Mouse (Mus musculus) 3T3-L1 (cell line): ENCODE measurements around the gene Fam174a.
A peak's percentile ranks its signal among the peaks of the same experiment; 100 is the strongest.

Source experiments
- DNase-seq: peaks from one replicate; pipeline ENCODE4 v3.0.0-alpha.2; 2015; ENCODE audit warnings: low read depth, low spot score

Gene Fam174a

DNA sequence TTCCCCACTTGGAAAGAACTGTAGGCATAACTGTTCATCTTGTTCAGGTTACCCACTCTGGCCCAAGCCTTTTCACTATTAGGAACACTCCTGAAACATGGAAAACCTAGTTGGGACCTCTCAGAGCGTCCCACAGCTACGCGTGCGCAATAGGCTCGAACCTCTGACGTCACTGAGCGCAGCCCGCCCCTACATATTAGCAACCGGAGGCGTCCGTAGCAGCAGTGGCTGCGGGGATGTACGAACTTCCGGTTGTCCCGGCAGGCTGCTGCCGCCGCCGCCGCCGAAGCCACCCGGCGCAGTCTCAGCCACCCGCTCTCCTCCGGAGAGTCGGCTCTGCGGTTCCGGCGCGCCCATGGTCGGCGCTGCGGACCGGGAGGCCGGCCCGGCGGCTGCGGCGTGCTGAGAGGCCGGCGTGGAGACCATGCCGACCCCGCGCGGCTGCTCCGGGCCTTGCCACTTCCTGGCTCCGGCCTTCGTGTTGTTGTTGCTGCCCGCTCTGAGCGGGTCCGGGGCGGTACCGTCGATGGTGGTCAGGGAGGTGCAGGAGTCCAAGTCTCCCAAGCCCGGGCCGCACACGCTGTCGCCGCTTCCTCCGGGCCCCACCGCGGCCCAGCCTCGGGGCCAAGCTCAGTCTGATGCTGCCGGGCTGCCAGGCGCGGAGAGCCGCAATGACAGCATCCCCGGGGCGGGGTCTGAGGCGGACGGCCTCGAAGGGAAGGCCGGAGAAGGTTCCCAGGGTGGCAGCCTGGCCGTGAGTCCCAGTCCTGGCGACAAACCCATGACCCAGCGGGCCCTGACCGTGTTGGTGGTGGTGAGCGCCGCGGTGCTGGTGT is at the start of gene Fam174a:
Gene Fam174a, plus strand, starts transcription at position 231 of the 836 bp plus-strand sequence.
- DNase-seq = peak; percentile 94

DNA sequence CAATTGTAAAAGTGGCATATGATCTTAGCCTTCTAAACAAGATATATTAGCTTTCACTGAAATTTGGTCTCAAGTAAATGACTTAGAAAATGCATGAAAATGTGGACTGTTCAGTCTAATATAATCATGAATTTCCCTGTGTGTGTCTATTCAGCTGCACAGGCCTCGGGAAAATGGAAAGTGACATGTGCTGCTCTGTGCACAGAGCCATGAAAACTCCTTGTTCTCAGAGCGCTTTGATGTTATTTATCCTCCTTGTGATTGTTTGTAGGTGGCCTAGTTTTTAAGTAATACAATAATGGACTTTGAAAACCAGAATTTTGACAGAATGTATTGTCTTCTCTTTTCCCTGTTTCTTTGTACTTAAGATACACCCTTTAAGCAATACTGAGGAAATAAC is 49.6 kb upstream of the Fam174a start:
- DNase-seq = no peak

DNA sequence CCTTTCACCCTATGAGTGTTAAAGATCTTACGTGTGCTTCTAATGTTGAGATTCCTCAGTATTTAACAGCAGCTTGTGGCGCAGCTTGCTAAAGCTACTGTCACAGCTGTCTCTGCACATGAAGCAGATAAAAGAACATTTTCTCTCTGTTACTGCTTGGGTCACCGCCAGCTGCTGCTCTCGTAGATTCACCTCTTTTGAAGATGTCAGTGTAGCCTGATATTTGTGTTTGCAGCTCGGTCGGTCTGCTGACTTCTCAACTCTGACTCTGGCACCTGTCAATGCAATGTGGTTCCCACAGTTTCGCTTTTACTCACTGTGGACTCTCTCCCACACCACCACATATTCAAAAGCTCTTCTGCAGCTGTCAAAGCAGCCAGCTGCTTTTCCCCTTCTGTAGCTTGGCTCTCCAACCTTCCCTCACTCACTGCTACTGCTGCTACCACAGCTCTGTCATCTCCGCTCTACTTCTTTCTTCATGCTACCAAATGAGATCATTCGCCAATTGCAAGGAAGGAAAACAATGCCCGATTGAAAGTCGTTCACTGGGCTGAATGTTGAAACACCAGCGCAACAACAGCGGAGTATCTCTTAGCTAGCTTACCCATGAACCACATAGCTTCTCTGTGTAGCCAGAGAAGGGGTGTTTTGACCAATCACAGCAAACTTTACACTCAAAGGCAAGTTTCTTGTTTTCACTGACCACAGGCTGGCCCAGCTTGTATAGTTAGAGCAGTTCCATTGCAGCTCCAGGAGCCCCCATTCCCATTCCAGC is 45.3 kb upstream of the Fam174a start:
- no peak for DNase-seq

- no peak for DNase-seq
Observed at GRCm38 (mm10) chr1:95273321-95273720, 40.1 kb upstream of the Fam174a start.

- DNase-seq = no peak
Observed at GRCm38 (mm10) chr1:95308324-95308723, 5.1 kb upstream of the Fam174a start.

GRCm38 (mm10) chr1:95314229-95314555 is 769 bp downstream of the Fam174a start:
- peak; percentile 27 for DNase-seq

GRCm38 (mm10) chr1:95315981-95316380 is 2.6 kb downstream of the Fam174a start:
- no peak for DNase-seq

GRCm38 (mm10) chr1:95322219-95322618 is 8.8 kb downstream of the Fam174a start:
- no peak for DNase-seq

DNA sequence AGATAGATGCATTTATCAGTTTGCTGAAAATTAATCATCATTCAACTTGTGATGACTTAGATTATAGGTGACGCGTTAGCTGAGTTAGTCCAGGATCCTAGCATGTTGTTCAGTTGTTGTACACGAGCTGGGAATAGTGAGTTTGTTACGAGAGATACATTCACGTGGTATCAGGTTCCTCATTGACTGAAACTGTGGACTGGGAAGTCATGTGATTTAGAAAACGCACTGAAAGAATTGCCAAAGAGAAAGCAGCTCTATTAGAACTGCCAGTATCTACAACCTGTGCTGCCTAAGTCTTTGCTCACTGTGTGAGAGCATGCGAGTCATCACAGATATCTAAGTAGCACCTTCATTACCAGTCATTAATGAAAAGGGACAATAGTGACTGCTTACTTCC is 9.6 kb downstream of the Fam174a start:
- DNase-seq = no peak

DNA sequence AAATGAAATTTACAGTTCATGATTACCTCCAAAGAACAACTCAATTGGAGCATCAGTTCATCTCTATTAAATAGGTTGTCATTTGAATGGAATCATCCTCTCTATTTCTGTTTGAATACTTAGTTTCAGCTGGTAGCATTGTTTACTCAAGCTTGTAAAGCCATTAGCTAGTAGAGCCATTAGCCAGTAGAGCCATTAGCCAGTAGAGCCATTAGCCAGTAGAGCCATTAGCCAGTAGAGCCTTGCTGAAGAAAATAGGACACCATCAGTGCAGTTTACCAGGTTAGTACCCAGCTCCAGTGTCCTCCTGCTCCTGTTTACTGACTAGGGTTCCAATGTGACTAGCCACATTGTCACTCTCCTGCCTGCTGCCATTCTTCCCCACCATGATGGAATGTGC is 13.4 kb downstream of the Fam174a start:
- no peak for DNase-seq

GRCm38 (mm10) chr1:95339618-95340017 is 26.2 kb downstream of the Fam174a start:
- DNase-seq = peak; percentile 16

GRCm38 (mm10) chr1:95342242-95342641 is 28.8 kb downstream of the Fam174a start:
- DNase-seq = no peak

GRCm38 (mm10) chr1:95343585-95344485 is 30.4 kb downstream of the Fam174a start:
- DNase-seq = no peak

DNA sequence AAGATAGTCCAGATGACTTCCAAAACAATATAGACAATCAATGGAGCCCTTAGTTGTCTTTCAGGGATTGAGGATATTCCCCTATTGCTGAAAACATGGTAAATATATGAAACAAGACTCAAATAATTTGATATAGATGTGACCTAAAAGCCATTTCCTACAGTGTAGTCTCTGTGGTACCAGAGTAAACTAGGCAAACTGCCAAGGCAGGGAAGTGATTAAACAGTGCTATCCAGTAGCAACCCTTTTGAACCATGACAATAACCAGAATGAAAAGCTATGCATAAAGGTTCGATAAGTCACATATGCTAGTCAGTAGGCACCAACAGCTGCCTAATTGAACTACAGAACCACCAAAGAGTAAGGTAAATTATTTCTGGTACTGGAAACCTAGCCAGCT is 40.7 kb downstream of the Fam174a start:
- no peak for DNase-seq

- no peak for DNase-seq
Observed at GRCm38 (mm10) chr1:95356904-95357303, 43.5 kb downstream of the Fam174a start.

DNA sequence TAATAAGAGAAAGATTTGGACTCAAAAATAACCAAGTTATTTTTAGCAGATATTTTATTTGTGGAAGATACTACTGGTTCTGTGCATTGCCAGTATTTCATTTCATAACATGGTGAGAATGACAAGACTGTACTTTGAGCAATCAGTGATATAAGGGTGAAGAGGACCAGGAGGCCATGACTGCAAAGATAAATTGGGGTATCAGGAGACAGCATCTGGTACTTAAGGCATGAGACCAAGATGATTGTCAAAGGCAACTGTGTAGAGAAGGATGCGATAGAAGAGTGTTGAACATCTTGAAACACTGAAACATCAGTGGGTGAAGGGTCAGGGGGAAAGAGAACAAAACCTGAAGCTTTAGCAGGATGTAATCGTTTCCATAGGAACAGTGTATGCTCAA is 50.3 kb downstream of the Fam174a start:
- no peak for DNase-seq

DNA sequence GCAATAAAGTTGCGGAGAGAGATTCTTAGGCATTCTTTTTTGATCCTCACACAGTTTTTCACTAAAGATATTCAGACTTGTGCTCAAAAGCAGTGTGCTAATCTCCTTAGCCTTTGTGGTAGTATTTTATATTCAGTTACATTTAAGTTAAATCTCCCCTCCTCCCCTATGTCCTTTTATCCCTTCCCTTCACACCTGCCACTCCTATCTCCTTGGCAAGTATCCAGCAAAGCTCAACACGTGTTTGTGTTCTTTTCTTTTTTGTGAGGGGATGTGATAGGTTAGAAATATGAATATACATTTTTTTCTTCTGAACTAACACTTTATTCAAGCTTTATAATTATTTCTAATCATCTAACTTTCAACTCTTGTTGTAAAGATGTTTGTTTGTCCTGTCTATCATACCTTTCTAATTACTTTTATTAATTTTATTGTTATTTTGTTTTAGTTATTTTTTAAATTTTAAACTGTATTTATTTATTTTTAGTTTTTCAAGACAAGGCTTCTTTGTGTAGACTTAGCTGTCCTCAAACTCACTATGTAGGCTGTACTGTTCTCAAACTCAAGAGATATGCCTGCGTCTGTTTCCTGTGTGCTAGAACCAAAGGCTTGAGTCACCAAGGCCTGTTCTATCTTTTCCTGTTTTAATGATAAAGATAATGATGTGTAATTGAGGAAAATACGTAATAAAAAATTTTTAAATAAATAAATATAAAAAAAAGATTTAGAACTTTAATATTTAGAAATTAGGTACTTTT is 53.4 kb downstream of the Fam174a start:
- no peak for DNase-seq

DNA sequence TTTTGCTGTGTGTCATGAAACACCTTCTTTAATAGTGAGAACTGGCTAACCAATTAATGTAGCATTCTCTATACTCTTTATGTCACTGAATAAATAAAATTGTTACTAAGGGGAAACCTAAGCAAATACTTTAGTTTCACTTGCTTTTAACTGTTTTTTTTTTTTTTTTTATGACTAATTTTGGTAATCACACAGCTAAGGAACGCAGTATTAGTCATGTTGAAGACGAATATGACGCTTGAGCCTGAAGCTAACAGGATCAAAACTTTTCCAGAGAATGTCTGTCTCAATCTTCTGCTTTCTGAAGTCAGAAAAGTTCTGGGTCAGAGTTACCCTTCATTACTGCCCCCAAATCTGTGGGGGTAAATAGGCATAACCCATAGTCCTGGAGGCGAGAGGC is 54.3 kb downstream of the Fam174a start:
- DNase-seq = peak; percentile 22

DNA sequence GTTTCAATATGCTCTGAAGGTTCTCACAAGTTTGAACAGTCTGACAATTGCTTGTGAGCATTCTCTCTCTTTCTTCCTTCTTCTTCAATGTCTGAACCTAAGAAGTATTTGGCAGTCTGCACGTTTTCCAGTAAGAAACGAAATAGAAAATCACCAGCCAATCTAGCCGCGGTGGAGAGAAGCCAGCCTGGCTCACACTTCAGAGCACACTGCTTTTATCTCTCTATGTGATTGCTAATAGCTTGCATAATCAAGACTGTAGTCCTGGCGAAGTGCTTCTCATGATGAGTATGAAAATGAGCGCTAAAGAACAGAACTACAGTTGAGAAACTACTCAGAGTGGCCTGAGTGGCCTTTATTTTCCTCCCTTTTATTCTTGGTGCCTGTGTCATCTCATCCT is 62.0 kb downstream of the Fam174a start:
- no peak for DNase-seq

DNA sequence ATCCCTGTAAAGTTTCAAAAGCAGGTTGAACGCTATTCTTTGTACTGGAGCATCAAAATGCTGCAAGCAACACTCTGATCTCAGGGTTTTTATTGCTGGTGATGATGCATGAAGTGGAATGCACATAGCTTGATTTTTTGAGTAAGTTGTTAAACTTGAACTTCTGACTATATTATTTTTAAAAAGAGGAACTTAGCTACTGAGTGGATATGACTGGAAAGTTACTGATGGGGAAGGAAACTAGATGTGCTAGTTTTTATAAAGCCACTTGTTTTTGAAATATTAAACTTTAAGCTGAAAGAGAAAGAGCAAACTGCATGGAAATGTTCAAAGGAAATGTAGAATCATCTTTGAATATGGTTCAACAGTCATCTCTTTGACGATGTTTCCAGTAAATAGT is 67.6 kb downstream of the Fam174a start:
- DNase-seq = no peak
